Mouse (Mus musculus) retina, postnatal 1 day (tissue): Measurements from ENCODE around the gene Ppm1b.
A peak's percentile ranks its signal among the peaks of the same experiment; 100 is the strongest.
"Not testable (repeated sequence)": the region's sequence is repeated elsewhere in the genome, so short reads cannot be mapped to it uniquely, and the experiment has no call there.

Source experiments
- DNase-seq: peaks from one replicate; pipeline ENCODE4 v3.0.0-alpha.2; 2012

Ppm1b gene

DNA sequence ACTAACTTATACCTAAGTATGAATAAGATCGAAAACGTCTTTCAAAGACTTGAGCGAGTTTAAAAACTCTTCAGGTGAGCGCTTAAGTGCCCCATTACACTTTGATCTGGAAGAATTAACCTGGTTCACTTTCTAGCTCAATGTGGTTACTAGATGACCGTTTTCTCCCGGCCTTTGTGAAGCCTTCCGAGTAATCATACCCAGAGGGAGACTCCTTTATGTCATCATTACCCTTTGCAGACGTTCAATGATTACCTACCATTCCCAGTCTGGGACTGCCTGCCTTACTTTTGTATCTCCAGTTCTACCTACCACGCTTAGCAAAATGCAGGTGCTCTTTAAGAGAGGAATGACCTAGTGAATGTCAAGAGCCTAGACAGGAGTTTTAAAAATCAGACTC, at the start of gene Ppm1b:
Gene Ppm1b, plus strand, starts transcription at position 301 of the 400 bp plus-strand sequence.
- DNase-seq: no peak

DNA sequence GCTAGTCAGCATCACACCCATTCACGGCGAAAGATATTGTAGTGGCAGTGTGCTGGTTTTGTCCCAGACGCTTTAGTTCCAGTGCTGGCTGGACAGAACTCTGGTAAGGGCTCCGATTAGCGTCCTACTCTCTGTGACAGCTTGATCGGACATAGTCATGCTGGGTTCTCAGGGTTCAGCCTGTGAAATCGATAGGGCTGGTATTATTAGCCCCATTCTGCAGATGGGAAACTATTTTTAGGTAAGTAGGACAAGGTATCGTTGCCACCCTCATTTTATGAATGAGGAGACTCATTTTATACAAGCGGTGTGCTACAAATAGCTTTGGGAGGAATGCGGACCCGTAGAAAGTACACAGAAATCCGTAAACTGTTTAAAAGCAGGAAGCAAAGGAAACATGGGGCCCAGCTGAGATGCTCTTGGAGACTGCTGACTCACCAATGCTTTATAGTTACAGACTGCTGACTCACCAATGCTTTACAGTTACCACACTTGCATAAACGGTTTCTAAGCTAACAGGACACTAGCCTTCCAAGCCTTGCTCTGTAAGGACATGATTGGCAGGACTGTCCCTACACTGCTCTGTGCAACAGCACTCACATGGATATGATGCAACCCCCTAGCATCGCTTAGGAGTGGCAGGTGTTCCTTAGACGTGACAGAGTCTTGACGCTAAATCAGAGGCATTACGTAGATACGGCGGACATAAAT, 34.7 kb upstream of the Ppm1b start:
- DNase-seq: no peak

DNA sequence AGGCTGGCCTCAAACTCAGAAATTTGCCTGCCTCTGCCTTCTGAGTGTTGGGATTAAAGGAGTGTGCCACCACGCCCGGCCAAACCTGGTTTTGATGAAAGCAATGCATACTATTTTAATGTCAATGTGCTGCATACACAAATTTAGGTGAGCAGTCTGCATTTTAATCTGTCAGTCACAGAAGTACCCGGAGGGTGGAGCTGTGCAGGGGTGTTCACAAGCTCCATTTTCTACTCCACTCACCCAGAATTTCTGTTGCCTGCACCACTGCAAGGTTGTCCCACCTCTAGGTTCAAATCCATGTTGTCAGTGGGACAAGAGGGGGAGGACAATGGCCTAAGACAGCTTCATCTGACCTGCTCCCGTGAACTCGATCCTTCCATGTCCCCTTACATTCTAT, 31.8 kb upstream of the Ppm1b start:
- DNase-seq: no peak

DNA sequence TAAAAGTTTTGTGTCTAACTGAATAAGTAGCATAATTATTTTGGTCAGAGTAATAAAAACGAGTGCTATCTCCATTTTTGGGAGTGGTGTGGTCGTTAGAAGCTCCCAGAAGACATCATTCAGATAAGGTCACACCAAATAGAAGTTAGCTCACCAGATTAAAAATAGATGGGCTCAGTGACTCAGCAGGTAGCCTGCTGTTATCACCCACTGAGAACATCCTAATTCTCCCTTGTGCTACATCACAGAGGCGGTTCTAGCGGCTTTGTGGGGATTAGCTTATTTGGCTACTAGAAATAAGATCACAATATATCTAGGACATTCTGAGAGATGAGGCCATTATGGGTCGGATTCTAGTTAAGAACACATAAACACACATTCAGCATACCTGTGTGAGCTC, 30.3 kb upstream of the Ppm1b start:
- DNase-seq: peak; percentile 27

DNA sequence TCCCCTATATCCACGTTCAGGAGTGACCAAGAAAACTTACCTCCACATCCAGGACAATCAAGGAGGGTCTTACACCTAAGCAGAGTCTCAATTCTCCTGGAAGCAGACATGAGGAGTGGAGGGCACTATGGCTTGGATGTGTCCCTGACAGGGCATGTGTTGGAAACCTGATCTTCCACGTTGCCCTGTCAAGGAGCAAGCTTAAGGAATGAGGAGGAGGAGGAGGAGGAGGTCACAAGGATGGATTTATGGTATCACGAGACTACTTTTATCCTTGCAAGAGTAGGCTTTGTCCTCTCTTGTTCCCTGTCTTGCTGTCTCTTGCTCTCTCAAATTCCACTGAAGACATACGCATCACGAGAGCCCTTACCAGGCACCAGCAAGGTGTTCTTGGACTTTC, 29.0 kb upstream of the Ppm1b start:
- DNase-seq: no peak

DNA sequence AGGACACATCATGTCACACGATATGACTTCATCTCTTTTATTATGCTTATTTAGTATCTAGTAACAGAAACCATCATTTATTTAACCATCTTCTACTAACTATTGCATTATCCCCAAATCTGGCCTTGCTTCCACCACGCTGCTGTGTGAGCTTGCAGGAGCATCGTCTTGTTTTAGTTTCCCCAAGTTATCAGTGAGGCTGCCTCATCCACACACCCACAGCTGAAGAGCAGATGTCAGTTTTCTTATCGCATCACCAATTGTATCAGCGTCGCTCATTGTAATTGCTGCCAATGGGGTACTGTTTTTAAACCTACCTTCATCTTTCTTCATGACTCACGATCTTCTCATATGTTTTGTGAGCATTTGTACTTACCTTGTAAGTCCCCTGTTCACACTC, 23.6 kb upstream of the Ppm1b start:
- no peak for DNase-seq

DNA sequence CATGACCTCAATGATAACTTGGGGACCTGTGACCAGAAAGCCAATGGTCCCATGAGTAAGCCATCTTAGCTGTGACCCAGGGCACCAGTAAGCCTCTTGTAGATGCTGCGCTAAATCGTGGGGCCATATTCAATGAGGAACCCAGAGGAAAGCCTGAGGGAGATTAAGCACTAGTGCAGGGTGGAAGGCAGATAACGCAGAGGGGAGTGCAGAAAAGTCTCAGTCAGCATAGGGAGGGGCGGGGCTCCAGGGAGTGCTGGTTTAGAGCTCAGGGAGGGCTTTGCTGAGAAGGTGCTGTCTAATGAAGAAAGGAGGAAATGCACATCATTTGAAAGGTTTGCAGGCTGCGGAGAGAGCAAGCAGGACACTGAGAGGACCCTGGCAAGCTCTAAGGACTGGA, 22.6 kb upstream of the Ppm1b start:
- peak; percentile 42 for DNase-seq

DNA sequence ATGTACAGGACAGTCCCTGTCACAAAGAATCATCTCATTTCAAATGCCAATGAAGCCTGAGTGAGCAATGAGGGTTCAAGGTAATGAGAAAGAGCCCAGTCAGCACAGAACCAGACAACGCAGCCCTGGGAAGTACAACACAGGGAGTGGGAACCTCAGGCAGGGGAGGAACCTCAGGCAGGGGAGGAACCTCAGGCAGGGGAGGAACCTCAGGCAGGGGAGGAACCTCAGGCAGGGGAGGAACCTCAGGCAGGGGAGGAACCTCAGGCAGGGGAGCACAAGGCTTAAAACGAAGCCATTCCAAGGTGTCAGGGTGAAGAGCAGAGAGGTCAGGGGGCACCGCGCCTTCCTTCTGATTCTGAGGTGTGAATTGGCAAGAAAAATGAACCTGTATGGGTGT, 20.9 kb upstream of the Ppm1b start:
- DNase-seq: not testable (repeated sequence)

DNA sequence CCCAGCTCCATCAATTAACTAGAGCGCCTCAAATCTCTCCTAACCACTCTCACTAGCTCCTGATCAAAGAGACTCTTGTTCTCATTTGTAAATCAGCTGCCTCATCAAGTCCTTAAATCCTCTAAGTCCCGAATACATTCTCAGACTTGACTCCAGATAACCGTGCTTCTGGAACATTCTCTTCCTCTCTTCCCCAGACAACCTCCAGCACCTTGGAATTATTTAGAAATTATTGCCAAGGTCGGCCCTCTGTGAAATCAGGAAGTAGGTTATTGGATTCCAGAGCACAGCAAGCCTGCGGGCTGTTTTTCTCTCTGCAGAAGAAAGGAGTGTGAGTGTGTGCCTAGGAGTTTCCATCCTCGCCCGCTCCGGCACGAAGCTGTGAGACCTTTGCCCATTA, 20.2 kb upstream of the Ppm1b start:
- no peak for DNase-seq

DNA sequence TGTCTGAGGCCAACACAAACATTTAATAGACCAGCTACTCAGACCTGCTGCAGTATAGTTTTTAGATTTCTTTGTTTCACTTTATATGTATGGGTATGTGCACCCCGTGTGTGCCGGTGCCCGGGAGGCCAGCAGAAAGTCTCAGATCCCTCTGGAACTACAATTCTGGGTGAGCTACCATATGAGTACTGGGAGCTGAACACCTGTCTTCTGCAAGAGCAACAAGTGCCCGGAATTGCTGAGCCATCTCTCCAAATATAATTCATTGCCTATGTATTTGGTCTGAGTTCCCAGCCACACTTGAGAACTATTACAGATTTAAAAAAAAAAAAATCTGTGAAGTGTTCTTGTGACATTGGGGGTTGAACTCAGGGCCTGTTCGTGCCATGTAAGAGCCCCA, 19.7 kb upstream of the Ppm1b start:
- DNase-seq: no peak

DNA sequence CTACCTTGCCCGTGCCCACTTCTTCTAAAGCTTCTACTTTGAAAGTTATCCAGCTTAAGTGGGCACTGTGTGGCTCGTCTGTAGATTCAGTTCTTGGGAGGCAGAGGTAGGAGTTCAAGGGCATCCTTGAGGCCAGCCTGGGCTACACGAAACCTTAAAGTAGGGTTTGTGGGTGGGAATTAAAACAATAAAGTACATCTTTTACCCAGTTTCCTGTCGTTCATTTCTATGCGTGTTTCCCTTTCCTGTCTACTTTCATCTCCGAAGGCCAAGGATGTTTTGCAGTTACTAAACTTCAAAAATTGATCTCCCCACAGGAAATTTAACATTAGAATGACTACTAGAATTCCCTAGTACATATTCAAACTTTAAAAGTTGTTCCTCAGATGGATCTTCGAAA, 19.3 kb upstream of the Ppm1b start:
- no peak for DNase-seq

DNA sequence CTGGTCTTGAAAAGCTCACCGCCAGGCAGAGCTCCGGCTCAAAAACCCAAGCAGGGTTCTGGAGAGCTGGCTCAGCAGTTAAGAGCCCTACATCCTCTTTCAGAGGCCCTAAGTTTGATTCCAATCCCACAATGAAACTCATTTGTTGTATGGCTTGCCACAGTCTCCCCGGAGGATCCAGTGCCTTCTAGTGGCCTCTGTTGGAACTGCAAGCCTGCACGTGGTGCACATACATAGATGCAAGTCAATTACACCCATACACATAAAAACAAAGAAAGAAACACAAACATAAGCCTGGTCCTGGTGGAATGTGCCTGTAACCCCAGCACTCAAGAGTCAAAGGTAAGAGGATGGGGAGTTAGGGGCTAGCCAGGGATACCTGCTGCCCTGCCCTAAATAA, 18.3 kb upstream of the Ppm1b start:
- DNase-seq: no peak

DNA sequence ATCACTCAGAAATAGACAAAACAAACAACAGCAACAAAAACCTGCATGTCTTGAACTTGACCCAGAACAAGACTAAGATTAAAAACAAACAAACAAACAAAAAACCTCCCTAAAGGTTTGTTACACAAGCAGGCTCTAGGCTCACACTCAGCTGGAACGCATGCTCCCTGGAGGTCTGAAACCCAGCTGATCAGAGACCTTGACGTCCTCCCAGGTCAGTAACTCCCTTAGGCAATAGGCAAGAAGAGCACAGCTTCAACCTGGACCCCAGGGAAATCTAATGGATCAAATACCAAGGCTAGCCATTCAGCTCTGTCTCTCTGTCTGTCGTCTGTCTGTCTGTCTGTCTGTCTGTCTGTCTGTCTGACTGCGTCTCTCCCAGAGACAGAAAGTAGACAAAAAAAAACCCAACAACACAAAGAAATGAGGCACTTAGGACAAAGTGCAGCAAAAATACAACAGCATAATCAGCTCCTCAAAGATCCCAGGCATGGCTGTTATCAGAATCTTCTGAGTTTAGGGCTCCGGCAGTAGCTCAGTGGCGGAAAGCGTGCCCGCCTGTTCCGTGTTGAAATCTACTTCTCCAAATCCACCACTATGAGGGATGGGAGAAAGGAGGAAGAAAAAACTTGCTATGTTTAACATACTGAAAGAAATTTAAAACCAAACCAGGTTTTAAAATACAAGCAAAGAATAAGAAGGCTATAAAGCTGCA, 16.4 kb upstream of the Ppm1b start:
- DNase-seq: no peak

DNA sequence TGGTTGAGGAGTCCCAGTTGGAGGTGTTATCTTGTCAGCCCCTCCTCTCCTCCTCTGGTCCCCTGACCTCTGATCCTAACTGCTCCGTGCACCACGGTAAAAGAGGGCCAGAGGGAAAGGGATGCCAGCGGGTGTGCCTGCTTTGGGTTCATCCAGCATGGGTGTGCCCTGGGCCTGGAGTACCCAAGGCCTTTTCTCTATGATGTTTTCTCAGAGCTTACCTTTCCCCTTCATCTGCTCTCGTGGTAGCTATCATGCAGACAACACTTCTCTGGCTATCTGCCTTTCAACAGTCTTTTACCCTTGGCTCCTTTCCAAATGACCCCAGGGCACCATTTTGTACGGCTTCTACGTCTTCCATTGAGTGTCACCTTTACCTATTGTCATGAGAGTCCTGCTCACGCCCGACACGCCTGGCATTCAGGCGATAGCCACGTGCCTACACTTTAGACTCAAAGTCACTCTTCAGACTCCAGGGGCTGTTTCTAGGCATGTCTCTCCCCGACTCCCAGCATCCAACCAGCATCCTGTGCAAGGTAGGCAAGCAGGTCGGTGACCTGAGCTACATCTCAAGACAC, 15.2 kb upstream of the Ppm1b start:
- DNase-seq: no peak

DNA sequence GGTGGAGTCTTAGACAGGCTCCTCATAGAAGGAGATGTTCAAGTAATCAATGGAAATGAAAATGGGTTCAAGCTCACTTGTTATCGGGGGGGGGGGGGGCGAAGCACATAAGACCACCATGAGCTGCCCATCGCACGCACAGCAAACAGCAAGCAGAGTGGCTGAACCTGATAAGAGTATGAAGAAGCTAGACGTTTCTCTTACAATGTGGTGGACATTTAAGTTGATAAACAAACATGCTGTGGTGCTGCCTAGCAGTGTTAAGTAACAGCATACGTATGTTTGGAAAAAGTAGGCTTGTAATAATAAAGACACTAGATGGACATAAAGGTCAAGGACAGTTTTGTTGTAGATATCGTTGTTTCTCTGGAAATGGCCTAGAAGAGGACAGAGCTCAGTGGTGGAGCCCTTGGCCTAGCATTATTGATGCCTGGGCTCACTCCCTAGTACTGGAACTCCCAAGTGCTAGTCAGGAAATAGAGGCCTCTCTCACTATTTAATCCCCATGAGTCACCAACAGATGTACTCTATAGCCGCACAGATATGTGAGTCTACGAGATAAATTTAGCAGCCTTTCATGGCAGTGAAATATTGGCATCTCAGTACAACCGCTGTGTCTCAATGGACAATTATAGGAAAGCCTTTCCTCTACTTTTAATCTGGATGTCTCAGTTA, 14.0 kb upstream of the Ppm1b start:
- DNase-seq: no peak

DNA sequence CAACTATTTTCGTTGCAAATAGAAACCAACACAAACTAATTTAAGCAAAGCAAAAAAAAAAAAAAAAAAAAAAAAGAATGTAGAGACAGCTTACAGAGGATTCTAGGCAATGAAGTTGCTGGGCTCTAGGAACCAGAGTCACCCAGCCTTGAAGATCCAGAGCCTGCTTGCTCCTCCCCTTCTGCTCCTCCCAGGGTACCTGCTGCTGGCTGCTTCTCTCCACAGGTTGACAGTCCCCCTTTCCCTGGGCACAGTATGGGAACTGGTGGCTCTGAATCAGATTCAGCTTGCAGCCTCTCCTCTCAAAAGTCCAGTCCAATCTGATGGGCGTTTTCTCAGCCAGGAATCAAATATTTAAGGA, 13.5 kb upstream of the Ppm1b start:
- no peak for DNase-seq

DNA sequence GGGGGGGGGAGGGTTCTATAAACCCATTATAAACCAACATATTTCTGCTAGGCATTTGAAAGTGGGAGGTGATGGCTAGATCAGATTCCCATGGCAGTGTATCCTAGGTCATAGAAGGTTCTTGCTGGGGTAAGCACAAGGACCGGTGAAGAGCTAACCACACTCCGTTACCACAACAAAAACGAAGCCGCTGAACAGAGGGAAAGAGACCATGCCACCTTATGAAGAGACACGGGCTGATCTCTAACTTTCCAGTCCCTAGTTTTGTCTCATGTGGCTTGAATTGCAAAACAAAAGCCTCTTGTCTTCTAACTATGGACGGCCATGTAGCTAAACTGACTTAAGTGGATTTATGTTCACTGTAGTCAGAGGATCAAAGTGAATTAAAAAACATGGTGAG, 12.2 kb upstream of the Ppm1b start:
- DNase-seq: no peak

DNA sequence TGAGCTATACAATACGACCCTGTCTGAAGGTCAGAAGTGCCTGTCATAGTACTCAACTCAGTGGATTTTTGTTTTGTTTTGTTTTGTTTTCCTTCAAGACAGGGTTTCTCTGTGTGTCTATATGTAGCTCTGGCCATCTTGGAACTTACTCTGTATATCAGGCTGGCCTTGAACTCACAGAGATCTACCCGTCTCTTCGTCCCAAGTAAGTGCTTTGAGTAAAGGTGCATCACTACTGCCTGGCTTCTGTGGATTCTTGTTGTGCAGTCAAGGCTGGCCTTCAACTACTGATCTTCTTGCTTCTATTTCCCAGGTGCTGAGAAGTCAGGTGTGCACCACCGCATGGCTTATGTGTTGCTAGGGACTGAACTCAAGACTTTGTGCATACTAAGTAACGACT, 4.0 kb upstream of the Ppm1b start:
- DNase-seq: no peak

DNA sequence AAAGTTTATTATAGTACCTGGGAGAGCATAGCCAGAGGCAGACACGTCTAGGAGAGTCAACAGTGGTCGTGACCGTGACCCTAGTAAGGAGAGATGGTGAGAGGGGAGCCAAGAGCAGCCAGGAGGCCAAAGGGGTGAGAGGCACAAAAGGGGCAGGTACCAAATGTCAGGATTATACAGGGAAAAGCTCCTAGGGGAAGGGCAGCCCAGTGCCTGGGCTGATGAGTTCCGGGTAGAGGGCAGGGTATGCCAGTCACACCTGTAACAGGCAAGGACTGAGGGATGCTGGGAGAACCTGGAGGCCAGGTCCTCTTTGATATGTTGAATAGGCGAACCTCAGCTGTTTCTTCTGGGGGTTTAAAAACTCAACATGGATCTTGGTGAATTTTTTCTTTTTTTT, 2.8 kb upstream of the Ppm1b start:
- no peak for DNase-seq

DNA sequence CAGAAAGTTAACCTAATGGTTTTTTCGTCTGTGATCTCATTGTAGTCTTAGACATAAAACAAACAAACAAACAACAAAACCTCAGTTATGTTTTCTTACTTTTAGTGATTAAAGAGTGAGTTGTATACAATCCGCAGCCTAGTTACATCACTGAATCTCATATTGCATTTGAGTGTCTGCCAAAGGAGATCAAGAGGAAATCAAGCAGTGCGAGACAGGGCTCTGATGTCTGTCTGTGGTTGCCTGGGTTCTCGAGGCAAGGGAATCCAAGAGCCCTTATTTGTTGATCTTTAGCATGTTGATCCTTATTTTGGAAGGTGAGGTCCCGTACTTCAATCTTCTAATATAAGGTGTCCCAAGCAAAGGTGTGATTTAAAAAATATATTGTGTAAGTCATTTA, 1.7 kb upstream of the Ppm1b start:
- DNase-seq: no peak

DNA sequence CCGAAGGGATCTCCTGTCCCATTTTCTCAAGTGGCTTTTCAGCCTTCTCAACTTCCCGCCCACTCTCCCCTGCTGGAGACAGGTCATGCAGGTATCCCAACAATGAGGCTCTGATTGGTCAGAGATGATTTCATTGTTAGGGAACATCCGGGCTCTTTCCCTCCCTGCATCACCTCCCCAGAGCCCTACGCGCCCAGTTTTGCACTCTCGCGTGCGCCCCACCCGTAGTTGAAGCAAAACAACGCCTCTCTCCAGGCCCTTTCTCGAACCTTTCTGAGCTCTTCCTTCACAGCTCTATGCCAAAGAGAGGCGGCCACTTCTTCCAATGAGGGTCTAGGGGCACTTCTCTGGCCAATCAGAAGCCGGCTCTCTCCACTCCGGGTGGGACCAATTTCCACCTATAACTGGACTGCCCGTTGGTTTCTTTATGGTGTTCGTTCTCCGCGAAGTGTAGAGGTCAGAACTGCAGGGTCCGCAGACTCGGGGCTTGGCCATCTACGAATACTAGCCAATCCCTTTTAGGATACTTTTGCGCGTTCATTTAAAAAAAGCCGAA, 468 bp downstream of the Ppm1b start:
- DNase-seq: peak; percentile 98

DNA sequence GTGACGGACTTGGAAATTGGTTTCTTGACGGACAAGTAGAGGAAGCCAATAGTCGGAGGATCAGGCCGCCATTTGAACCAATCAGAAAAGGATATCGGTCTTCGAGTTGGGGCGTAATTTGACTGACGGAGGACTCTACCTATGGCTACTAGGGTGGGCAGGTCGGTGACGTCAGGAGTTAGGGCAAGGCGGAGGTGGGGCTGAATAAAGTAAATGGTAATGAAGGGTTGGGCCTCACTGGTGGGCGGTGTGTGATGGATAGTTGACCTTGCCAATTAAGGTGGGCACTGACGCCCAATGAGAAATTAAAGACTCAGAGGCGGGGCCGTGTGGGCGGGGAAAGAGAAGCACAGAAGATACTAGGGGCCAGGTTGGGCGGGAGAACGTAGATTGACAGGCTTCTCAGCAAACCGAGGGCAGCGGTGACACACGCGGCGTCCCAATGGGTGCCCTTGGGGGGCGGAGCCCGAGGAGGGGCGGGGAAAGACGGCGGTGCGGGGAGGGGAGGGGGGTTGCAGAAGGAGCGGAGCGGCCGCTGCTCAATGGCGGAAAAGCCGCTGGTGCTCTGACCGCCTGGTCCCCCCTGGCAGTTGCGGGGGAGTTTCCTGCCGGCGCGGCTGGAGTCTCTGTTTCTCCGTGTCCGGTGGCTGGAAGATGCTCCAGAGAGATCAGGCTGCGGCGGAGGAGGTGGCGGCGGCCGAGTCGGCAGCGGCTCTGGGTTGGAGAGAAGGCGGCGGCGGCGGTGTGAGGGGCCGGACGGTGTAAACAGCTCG, 1.1 kb downstream of the Ppm1b start:
- DNase-seq: peak; percentile 100

DNA sequence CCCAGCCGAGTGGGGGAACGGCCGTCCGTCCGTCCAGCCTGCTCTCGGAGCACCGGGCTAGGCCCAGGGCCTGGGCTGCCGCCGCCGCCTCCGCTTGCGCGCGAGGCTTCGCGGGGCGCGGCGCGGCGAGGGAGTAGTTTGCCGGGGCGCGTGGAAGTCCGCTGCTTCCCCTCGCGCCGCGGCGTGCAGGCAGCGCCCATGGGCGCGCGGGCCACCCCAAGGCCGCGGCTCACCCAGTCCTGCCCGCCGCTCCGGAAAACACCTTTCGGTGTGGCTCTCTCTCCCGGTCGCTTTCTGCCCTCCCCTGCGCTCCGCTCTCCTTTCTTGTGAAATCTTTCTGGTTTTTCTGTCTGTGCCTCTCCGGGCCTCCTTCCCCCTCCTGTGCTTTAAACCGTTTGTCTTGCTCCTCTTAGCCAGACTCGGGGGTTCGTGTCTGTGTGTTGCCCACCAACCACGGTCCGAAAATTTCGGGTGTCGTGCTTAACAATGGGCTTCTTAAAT, 1.9 kb downstream of the Ppm1b start:
- no peak for DNase-seq
